Mouse (Mus musculus): ENCODE data around the gene Cnpy2. TPM values are rescaled to one million over a fixed set of nuclear protein-coding genes. Genes with fewer than 3 reads are reported as not detected.
"Not testable (repeated sequence)": the region's sequence is repeated elsewhere in the genome, so short reads cannot be mapped to it uniquely, and the experiment has no call there.

Cnpy2 gene
- total RNA-seq, 4 experiments from 2014 or later: 54.6 to 73.4 (median 61.2) TPM

GRCm38 (mm10) chr10:128310902-128311301 is 11.4 kb upstream of the Cnpy2 start:
- no peak for DNase-seq (ENCODE audit: low spot score)

GRCm38 (mm10) chr10:128315578-128315977 is 6.7 kb upstream of the Cnpy2 start:
- DNase-seq (ENCODE audit: low spot score): no peak

- no peak for DNase-seq (ENCODE audit: low spot score)
These were observed 618 bp upstream of the Cnpy2 start for GRCm38 (mm10) chr10:128321641-128322040.

GRCm38 (mm10) chr10:128323516-128323915 is 1.3 kb downstream of the Cnpy2 start:
- DNase-seq (ENCODE audit: low spot score): no peak

- no peak for DNase-seq (ENCODE audit: low spot score)
These were observed 4.6 kb downstream of the Cnpy2 start for GRCm38 (mm10) chr10:128326825-128327224.

- no peak for DNase-seq (ENCODE audit: low spot score)
These were observed 5.4 kb downstream of the Cnpy2 start for GRCm38 (mm10) chr10:128327610-128328009.

- DNase-seq (ENCODE audit: low spot score): not testable (repeated sequence)
These were observed 10.3 kb downstream of the Cnpy2 start for GRCm38 (mm10) chr10:128332358-128333249.

GRCm38 (mm10) chr10:128335582-128335981 is 13.3 kb downstream of the Cnpy2 start:
- peak; percentile 79 for DNase-seq (ENCODE audit: low spot score)

- DNase-seq (ENCODE audit: low spot score): no peak
These were observed 13.9 kb downstream of the Cnpy2 start for GRCm38 (mm10) chr10:128336195-128336594.

- no peak for DNase-seq (ENCODE audit: low spot score)
These were observed 14.3 kb downstream of the Cnpy2 start for GRCm38 (mm10) chr10:128336597-128336996.

- peak; percentile 98 for DNase-seq (ENCODE audit: low spot score)
These were observed 15.3 kb downstream of the Cnpy2 start, which contains the start of gene Cs for GRCm38 (mm10) chr10:128337306-128338181. Gene Cs (plus strand): TSS chr10:128337734.

GRCm38 (mm10) chr10:128338415-128338814 is 16.2 kb downstream of the Cnpy2 start:
- no peak for DNase-seq (ENCODE audit: low spot score)

GRCm38 (mm10) chr10:128338948-128339347 is 16.7 kb downstream of the Cnpy2 start:
- DNase-seq (ENCODE audit: low spot score): peak; percentile 41

- DNase-seq (ENCODE audit: low spot score): no peak
These were observed 18.0 kb downstream of the Cnpy2 start for GRCm38 (mm10) chr10:128340257-128340656.

- no peak for DNase-seq (ENCODE audit: low spot score)
These were observed 21.2 kb downstream of the Cnpy2 start for GRCm38 (mm10) chr10:128343436-128343835.

- peak; percentile 88 for DNase-seq (ENCODE audit: low spot score)
These were observed 22.5 kb downstream of the Cnpy2 start for GRCm38 (mm10) chr10:128344568-128345275.

GRCm38 (mm10) chr10:128347541-128347940 is 25.3 kb downstream of the Cnpy2 start:
- no peak for DNase-seq (ENCODE audit: low spot score)

GRCm38 (mm10) chr10:128358796-128359195 is 36.5 kb downstream of the Cnpy2 start:
- DNase-seq (ENCODE audit: low spot score): no peak

- DNase-seq (ENCODE audit: low spot score): no peak
These were observed 37.0 kb downstream of the Cnpy2 start for GRCm38 (mm10) chr10:128359226-128359625.

GRCm38 (mm10) chr10:128361836-128362235 is 39.6 kb downstream of the Cnpy2 start:
- no peak for DNase-seq (ENCODE audit: low spot score)

- peak; percentile 49 for DNase-seq (ENCODE audit: low spot score)
These were observed 40.3 kb downstream of the Cnpy2 start for GRCm38 (mm10) chr10:128362568-128362967.

Measured in heart, adult 8-10 months (tissue).